Mouse (Mus musculus): Measurements from ENCODE around the gene Ifna5. TPM values are rescaled to one million over a fixed set of nuclear protein-coding genes. Genes with fewer than 3 reads are reported as not detected.

The Ifna5 gene
- polyA plus RNA-seq, 1 experiment from 2014 or later, result not detected

DNA sequence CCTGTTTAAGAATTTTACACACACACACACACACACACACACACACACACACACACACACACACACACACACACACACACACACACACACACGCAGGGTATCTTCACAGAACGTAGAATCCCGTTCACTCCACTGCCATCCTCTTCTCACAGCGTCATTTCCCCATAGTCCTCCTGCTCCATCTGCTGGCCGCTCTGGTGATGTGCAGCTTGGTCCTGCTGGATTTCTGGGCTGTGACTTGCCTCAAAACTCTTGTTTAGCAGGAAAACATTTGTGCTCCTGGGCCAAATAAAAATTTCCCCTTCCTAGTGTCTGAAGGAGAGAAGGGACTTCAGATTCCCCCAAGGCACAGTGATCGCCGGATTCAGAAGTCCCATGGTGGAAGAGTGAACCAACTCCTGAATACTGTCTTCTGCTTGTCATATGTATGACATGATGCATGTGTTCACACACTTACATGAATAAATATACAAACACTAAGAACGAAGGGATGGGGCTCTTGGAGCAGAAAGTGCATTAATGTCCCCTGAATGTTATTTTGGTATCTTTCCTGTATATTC lies 32.1 kb downstream of the Ifna5 start:
- peaks cover 14% of the 10 kb centered on the region for H3K27me3 ChIP-seq
- ATAC-seq, result peak; percentile 78
- WGBS, result 0% methylated on average over 8 of the region's 8 CpGs
- no peaks in the 10 kb centered on the region for H3K9me3 ChIP-seq (replicated peaks)
- peak overlapping the region; percentile 64 for H3K9ac ChIP-seq
- H3K27ac ChIP-seq, result no peak overlapping the region
- peak overlapping the region; percentile 58 for H3K4me3 ChIP-seq
- H3K4me1 ChIP-seq, result peaks cover 14% of the 10 kb centered on the region
- H3K36me3 ChIP-seq (ENCODE audit: poor library complexity, severe bottlenecking), result no peaks in the 10 kb centered on the region
- H3K4me2 ChIP-seq, result peak overlapping the region; percentile 89

DNA sequence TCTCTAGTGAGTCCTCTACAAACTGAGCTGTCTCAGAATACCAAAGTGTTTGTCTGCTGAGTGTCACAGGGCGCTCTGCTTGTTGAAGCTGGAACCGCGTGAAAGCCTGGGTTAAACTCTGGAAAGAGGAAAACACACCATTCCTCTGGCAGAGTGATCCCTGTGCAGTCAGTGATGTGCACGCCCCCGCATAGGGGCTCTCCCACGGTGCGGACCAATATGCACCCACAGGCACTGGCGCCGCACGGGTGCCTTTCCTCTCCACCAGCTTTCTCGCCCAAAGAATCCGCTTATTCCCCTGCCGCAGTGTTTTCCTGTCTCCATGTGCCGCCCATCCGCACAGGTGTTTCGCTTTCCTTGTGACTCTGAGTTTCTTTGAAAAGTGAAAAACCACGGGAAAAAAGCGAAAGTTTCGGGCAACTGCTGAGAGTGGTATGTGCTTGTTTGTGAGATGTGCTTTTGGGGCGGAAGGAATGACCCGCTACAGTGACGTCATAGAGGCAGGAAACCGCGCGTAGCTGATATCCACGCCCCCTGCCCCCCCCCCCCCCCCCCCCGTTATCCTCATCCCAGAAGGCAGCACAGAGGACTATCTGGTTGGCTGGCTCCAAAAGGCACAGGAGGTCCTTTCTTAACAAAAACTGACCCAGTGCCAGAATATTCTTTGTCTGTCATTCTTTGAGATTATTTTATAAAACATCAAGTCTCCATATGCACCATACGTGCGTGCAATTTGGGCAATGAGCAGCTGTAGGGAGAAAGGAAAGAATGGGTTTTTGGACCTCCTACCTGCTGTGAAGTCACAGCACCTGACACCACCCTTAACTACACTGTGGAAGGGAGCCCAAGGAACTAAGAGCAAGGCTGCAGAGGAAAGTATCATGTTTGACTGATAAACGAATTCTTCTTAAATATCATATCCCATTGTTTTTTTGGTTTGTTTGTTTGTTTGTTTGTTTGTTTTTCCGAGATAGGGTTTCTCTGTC lies 32.9 kb downstream of the Ifna5 start:
- H3K9me3 ChIP-seq (replicated peaks), result no peaks in the 10 kb centered on the region
- 9% methylated on average over 31 of the region's 31 CpGs for WGBS
- H3K4me3 ChIP-seq, result peak overlapping the region; percentile 58
- peak; percentile 76 for ATAC-seq
- H3K4me2 ChIP-seq, result peak overlapping the region; percentile 89
- peak overlapping the region; percentile 64 for H3K9ac ChIP-seq
- H3K27ac ChIP-seq, result no peak overlapping the region
- no peaks in the 10 kb centered on the region for H3K36me3 ChIP-seq (ENCODE audit: poor library complexity, severe bottlenecking)
- peaks cover 9% of the 10 kb centered on the region for H3K27me3 ChIP-seq
- H3K4me1 ChIP-seq, result peaks cover 11% of the 10 kb centered on the region

DNA sequence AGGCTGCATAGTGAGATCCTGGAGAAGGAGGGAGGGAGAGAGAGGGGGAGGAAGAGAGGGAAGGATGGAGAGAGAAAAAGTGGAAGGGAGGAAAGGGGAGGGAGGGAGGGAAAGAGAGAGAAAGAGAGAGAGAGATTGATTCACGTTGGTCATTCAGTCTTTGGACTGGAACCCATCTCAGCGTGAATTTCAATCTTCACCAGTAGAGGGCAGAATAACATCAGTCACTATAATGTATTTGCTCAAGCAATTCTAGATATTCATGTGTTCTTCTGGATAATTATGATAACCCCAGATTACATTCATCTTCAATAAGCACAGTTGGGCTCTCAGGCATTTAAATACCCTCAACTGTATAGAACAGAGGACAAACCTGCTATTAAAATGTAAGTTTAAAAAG lies 37.4 kb downstream of the Ifna5 start:
- Histone ChIP-seq H3K4me1 (peaks cover 5% of the 10 kb centered on the region; the same call in 1 of the 2 replicates), H3K27ac (no peak overlapping the region), H3K4me2 (no peak overlapping the region), H3K9ac (no peak overlapping the region), H3K27me3 (no peaks in the 10 kb centered on the region; the same call in none of the 2 replicates), H3K9me3 (replicated peaks) (no peaks in the 10 kb centered on the region), H3K36me3 (ENCODE audit: poor library complexity, severe bottlenecking) (no peaks in the 10 kb centered on the region), H3K4me3 (no peak overlapping the region)
- ATAC-seq, result no peak
- WGBS, result 0% methylated on average over 2 of the region's 2 CpGs

DNA sequence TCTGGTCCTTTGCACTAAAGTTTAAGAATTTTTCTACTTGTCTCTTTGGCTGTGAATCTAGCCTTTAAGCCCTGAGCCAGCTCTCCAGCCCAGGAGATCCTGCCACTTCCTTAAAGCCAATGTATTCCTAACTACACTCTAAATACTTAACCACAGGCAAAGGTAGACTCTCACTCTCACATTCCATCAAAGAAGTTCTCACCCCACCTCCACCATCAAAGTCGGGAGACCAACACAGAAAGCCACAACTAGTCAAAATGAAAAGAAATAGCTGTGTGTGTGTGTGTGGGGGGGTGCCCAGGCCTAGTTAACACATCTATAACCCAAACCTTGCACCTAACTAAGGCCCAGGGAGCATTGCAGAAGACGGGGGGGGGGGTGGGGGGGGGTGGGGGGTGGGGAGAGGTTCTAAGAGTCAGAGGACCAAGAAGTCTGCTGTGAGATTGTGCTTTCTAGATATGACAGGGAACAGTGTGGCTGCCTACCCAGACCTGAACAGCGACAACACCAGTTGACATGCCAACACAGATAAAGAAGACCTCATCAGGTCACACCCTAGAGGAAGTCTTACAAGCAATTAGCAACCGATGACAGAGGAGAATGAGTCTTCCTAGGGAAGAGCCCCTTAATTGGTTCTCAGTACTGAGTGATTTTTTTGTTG lies 40.2 kb downstream of the Ifna5 start:
- Histone ChIP-seq H3K27ac (no peak overlapping the region), H3K4me1 (no peaks in the 10 kb centered on the region), H3K4me3 (no peak overlapping the region), H3K9me3 (replicated peaks) (no peaks in the 10 kb centered on the region), H3K27me3 (no peaks in the 10 kb centered on the region; the same call in 1 of the 2 replicates), H3K4me2 (no peak overlapping the region), H3K9ac (no peak overlapping the region), H3K36me3 (ENCODE audit: poor library complexity, severe bottlenecking) (no peaks in the 10 kb centered on the region)
- WGBS, result 71% methylated on average over 4 of the region's 4 CpGs
- no peak for ATAC-seq

DNA sequence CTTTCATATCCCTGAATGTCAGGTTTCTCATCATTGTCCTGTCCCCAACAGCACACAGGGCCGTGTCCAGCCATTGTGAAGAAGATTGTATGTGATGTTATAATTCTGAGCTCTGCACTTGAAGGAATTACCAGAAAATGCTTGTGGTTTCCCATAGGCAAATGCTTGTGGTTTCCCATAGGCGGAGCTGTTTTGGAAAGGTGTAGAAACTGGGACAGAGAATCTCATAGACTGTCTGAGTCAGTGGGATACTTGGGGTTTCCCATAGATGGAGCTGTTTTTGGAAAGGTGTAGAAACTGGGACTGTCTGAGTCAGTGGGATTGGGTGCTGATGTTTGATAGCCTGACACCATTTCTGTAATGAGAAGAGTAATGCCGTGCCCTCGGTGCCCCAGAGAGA lies 41.2 kb downstream of the Ifna5 start:
- H3K9me3 ChIP-seq (replicated peaks), result no peaks in the 10 kb centered on the region
- H3K4me1 ChIP-seq, result no peaks in the 10 kb centered on the region
- H3K27ac ChIP-seq, result no peak overlapping the region
- no peak for ATAC-seq
- no peak overlapping the region for H3K4me2 ChIP-seq
- H3K36me3 ChIP-seq (ENCODE audit: poor library complexity, severe bottlenecking), result no peaks in the 10 kb centered on the region
- WGBS, result 88% methylated on average over 4 of the region's 4 CpGs
- no peaks in the 10 kb centered on the region; the same call in 1 of the 2 replicates for H3K27me3 ChIP-seq
- no peak overlapping the region for H3K4me3 ChIP-seq
- no peak overlapping the region for H3K9ac ChIP-seq

DNA sequence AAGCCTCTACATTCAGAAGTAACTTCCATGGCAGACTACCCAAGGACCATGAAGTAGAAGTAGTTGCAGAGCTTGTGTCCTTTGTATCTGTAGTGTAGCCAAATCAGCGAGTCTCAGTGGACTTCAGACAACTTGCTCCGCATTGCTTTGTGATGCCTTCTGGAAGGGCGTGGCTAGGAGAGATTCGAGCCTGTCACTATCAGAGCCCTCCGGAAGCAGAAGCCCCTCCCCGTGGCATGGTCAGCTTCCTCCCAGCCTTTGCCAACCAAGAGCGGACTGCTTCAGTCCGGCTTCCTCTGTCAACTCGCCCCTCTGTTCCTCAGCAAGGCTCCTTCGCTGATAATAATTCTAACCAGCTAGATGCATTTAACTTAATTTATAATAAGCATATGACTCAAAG lies 42.9 kb downstream of the Ifna5 start:
- H3K4me2 ChIP-seq, result no peak overlapping the region
- no peaks in the 10 kb centered on the region for H3K9me3 ChIP-seq (replicated peaks)
- 48% methylated on average over 10 of the region's 10 CpGs for WGBS
- no peaks in the 10 kb centered on the region for H3K36me3 ChIP-seq (ENCODE audit: poor library complexity, severe bottlenecking)
- H3K4me1 ChIP-seq, result no peaks in the 10 kb centered on the region
- H3K9ac ChIP-seq, result no peak overlapping the region
- no peak overlapping the region for H3K4me3 ChIP-seq
- H3K27ac ChIP-seq, result no peak overlapping the region
- ATAC-seq, result no peak
- no peaks in the 10 kb centered on the region for H3K27me3 ChIP-seq

DNA sequence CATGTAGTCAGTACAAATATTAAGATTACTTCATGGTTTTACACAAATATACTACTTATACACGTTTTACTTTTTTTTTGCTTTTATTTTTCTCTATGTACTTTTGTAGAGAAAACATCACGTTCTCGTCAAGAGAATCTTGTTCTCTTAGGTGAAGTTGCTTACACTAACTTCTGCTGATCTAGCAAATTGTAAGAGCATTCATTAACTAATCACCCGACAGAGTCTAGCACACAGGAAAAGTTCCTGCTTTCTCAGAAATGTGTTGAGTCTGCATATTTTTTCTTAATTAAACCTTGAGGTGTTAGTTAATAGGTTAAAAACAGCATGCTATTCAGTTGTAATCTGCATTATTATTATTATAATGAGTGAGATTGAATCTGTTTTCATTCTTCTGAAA lies 43.4 kb downstream of the Ifna5 start:
- Histone ChIP-seq H3K36me3 (ENCODE audit: poor library complexity, severe bottlenecking) (no peaks in the 10 kb centered on the region), H3K4me3 (no peak overlapping the region), H3K4me1 (no peaks in the 10 kb centered on the region), H3K27me3 (no peaks in the 10 kb centered on the region), H3K9me3 (replicated peaks) (no peaks in the 10 kb centered on the region), H3K9ac (no peak overlapping the region), H3K27ac (no peak overlapping the region), H3K4me2 (no peak overlapping the region)
- no peak for ATAC-seq
- 67% methylated on average over 4 of the region's 4 CpGs for WGBS

DNA sequence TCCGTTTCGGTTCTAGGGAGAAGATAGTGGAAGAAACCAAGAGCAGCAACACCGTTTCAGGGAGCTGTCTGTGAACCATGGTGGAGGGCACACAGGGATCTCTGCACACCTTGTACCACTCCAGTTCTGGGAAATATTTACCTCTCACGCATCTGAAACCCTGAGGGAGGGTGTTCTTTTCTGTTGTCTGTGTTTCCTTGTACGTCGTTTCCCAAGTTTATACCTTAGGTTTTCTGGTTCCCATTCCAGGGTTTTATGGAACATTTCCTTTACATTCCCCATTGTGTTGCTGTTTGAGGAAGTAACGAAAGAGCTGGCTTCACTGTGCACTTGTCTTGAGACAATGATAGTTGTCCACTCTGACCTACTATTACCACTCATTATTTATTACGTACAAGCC lies 44.8 kb downstream of the Ifna5 start, which contains the start of gene Ifne:
TSS of gene Ifne (minus strand) at position 101 of the 400 bp plus-strand sequence.
- H3K9ac ChIP-seq, result no peak within 1 kb of the TSS
- no peaks in the 10 kb centered on the region for H3K9me3 ChIP-seq (replicated peaks)
- 86% methylated on average over 8 of the region's 8 CpGs for WGBS
- no peak within 1 kb of the TSS for H3K27ac ChIP-seq
- no peak for ATAC-seq
- no peaks in the 10 kb centered on the region for H3K36me3 ChIP-seq (ENCODE audit: poor library complexity, severe bottlenecking)
- H3K4me3 ChIP-seq, result no peak within 1 kb of the TSS
- no peaks in the 10 kb centered on the region for H3K4me1 ChIP-seq
- no peaks in the 10 kb centered on the region for H3K27me3 ChIP-seq
- H3K4me2 ChIP-seq, result no peak within 1 kb of the TSS

Other genes starting within 250 kb of the Ifna5 start
- gene Ifna9, start 243.1 kb upstream of the Ifna5 start, polyA plus RNA-seq (2015; fragmentation: Nextera tagmentation; extraction: Ambion mirVana), result not detected in 2 replicates
- not detected in 2 replicates for gene Ifna12, start 232.1 kb upstream of the Ifna5 start, polyA plus RNA-seq (2015; fragmentation: Nextera tagmentation; extraction: Ambion mirVana)
- gene C87499, start 201.1 kb upstream of the Ifna5 start, polyA plus RNA-seq (2015; fragmentation: Nextera tagmentation; extraction: Ambion mirVana), result not detected in 2 replicates
- gene Ifna13, start 191.1 kb upstream of the Ifna5 start, polyA plus RNA-seq (2015; fragmentation: Nextera tagmentation; extraction: Ambion mirVana), result not detected in 2 replicates
- gene Ifna16, start 158.6 kb upstream of the Ifna5 start, polyA plus RNA-seq (2015; fragmentation: Nextera tagmentation; extraction: Ambion mirVana), result not detected in 2 replicates
- gene Ifna2, start 151.6 kb upstream of the Ifna5 start, polyA plus RNA-seq (2015; fragmentation: Nextera tagmentation; extraction: Ambion mirVana), result not detected in 2 replicates
- not detected in 2 replicates for gene Ifnab, start 144.2 kb upstream of the Ifna5 start, polyA plus RNA-seq (2015; fragmentation: Nextera tagmentation; extraction: Ambion mirVana)
- gene Gm26566, start 113.7 kb upstream of the Ifna5 start, polyA plus RNA-seq (2015; fragmentation: Nextera tagmentation; extraction: Ambion mirVana), result 1.1 and 2.1 TPM in 2 replicates
- gene Klhl9, start 113.1 kb upstream of the Ifna5 start, polyA plus RNA-seq (2015; fragmentation: Nextera tagmentation; extraction: Ambion mirVana), result 120 and 125 TPM in 2 replicates
- not detected in 2 replicates for gene Gm13271, start 80.7 kb upstream of the Ifna5 start, polyA plus RNA-seq (2015; fragmentation: Nextera tagmentation; extraction: Ambion mirVana)
- gene Gm13283, start 75.4 kb upstream of the Ifna5 start, polyA plus RNA-seq (2015; fragmentation: Nextera tagmentation; extraction: Ambion mirVana), result 0.17 TPM in 1 of 2 replicates, not detected in the other
- not detected in 2 replicates for gene Gm13290, start 61.7 kb upstream of the Ifna5 start, polyA plus RNA-seq (2015; fragmentation: Nextera tagmentation; extraction: Ambion mirVana)
- gene Gm13289, start 58.6 kb upstream of the Ifna5 start, polyA plus RNA-seq (2015; fragmentation: Nextera tagmentation; extraction: Ambion mirVana), result not detected in 2 replicates
- not detected in 2 replicates for gene Gm13272, start 55.7 kb upstream of the Ifna5 start, polyA plus RNA-seq (2015; fragmentation: Nextera tagmentation; extraction: Ambion mirVana)
- gene Ifnz, start 53.4 kb upstream of the Ifna5 start, polyA plus RNA-seq (2015; fragmentation: Nextera tagmentation; extraction: Ambion mirVana), result 0.18 TPM in 1 of 2 replicates, not detected in the other
- gene Gm13276, start 49.8 kb upstream of the Ifna5 start, polyA plus RNA-seq (2015; fragmentation: Nextera tagmentation; extraction: Ambion mirVana), result not detected in 2 replicates
- not detected in 2 replicates for gene Gm13277, start 46.9 kb upstream of the Ifna5 start, polyA plus RNA-seq (2015; fragmentation: Nextera tagmentation; extraction: Ambion mirVana)
- not detected in 2 replicates for gene Gm13278, start 44.0 kb upstream of the Ifna5 start, polyA plus RNA-seq (2015; fragmentation: Nextera tagmentation; extraction: Ambion mirVana)
- gene Gm13275, start 41.0 kb upstream of the Ifna5 start, polyA plus RNA-seq (2015; fragmentation: Nextera tagmentation; extraction: Ambion mirVana), result not detected in 2 replicates
- not detected in 2 replicates for gene Gm13279, start 38.1 kb upstream of the Ifna5 start, polyA plus RNA-seq (2015; fragmentation: Nextera tagmentation; extraction: Ambion mirVana)
- 0.43 TPM in 1 of 2 replicates, not detected in the other for gene Gm13285, start 35.9 kb upstream of the Ifna5 start, polyA plus RNA-seq (2015; fragmentation: Nextera tagmentation; extraction: Ambion mirVana)
- not detected in 2 replicates for gene Gm13287, start 32.3 kb upstream of the Ifna5 start, polyA plus RNA-seq (2015; fragmentation: Nextera tagmentation; extraction: Ambion mirVana)
- not detected in 2 replicates for gene Gm13288, start 30.0 kb upstream of the Ifna5 start, polyA plus RNA-seq (2015; fragmentation: Nextera tagmentation; extraction: Ambion mirVana)
- gene Ifna7, start 19.3 kb upstream of the Ifna5 start, polyA plus RNA-seq (2015; fragmentation: Nextera tagmentation; extraction: Ambion mirVana), result not detected in 2 replicates
- not detected in 2 replicates for gene Ifna11, start 15.6 kb upstream of the Ifna5 start, polyA plus RNA-seq (2015; fragmentation: Nextera tagmentation; extraction: Ambion mirVana)
- not detected in 2 replicates for gene Ifna6, start 8.1 kb upstream of the Ifna5 start, polyA plus RNA-seq (2015; fragmentation: Nextera tagmentation; extraction: Ambion mirVana)
- gene Ifna4, start 6.3 kb downstream of the Ifna5 start, polyA plus RNA-seq (2015; fragmentation: Nextera tagmentation; extraction: Ambion mirVana), result not detected in 2 replicates
- gene Ifna1, start 14.6 kb downstream of the Ifna5 start, polyA plus RNA-seq (2015; fragmentation: Nextera tagmentation; extraction: Ambion mirVana), result not detected in 2 replicates
- not detected in 2 replicates for gene Ifne, start 44.7 kb downstream of the Ifna5 start, polyA plus RNA-seq (2015; fragmentation: Nextera tagmentation; extraction: Ambion mirVana)

Data from forebrain, embryonic 13.5 days (tissue).